Mouse (Mus musculus) frontal cortex, postnatal 10 days (tissue): ENCODE data around the gene Mrpl42.
A peak's percentile ranks its signal among the peaks of the same experiment; 100 is the strongest.

Experiments
- DNase-seq, 2 experiments: peaks; one replicate each; pipeline ENCODE4 v3.0.0; 2022; ENCODE audit warnings: low spot score in 2 of 2, mixed read lengths in 1 of 2

The Mrpl42 gene

GRCm38 (mm10) chr10:95515293-95515931 is 13.7 kb upstream of the Mrpl42 start:
- peak; percentile 28 to 55 for DNase-seq

- peak; percentile 98 for DNase-seq
These were observed 13.0 kb upstream of the Mrpl42 start, which contains the start of gene Ube2n for GRCm38 (mm10) chr10:95514656-95515292. Gene Ube2n (plus strand): TSS chr10:95515145.

GRCm38 (mm10) chr10:95513768-95514556 is 12.2 kb upstream of the Mrpl42 start:
- no peak for DNase-seq

DNA sequence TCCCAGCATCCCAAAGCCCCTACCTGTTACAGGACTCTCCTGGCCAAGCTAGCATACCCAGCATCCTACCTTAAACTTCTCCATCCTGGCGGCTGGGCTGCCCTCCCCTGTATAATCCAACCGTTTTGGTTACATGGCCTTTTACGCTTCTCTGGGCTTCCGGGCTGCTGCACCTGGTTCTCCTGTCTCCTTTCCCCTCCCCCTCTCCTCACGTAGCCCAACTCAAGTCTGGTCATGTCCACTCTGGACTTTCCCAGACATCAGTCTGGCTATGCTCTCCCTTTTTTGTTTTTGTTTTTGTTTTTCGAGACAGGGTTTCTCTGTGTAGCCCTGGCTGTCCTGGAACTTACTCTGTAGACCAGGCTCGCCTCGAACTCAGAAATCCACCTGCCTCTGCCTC is 10.9 kb upstream of the Mrpl42 start:
- DNase-seq, result no peak

DNA sequence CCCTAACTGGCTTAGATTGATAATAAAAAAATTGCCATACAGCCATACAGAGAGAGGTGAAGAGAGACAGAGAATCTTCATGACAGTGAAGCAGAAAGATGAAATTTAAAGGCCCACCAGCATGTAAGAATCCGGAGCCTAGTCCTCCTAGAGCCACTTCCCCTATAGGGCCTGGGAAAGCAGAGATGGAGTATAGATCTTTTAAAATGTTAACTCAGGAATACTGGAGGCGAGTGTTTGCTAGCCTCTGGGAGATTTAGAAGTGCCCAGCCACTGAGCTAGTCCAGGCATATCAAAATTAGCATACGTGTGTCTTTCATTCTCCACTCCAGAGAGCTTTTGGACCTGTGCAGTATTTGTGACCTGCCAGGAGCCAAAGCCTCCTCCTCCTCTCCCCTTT is 7.5 kb upstream of the Mrpl42 start:
- DNase-seq, result no peak

- no peak for DNase-seq
These were observed 7.1 kb upstream of the Mrpl42 start for GRCm38 (mm10) chr10:95508793-95509192.

- no peak for DNase-seq
These were observed 6.4 kb upstream of the Mrpl42 start for GRCm38 (mm10) chr10:95508126-95508525.

- no peak for DNase-seq
These were observed 2.6 kb upstream of the Mrpl42 start for GRCm38 (mm10) chr10:95504341-95504740.

- DNase-seq, result no peak
These were observed 1.9 kb upstream of the Mrpl42 start for GRCm38 (mm10) chr10:95503443-95504235.

- no peak for DNase-seq
These were observed 707 bp downstream of the Mrpl42 start for GRCm38 (mm10) chr10:95501033-95501432.

- DNase-seq, result no peak
These were observed 7.5 kb downstream of the Mrpl42 start for GRCm38 (mm10) chr10:95494268-95494667.

DNA sequence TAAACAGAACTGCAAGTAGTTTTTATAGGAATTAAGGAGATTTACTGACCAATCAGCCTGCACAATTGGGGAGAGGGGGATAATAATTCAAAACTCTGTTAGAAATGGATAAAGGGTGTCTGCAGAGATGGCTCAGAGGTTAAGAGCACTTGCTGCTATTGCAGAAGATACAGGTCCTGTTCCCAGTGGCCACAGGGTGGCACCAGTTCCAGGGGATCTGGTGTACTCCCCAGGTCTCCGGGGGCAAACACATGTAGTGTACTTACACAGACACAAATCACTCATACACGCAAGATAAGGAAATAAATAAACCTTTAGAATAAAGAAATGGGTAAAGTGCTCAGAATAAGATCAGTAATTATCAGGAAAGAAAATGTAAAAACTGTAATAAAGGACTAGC is 12.1 kb downstream of the Mrpl42 start:
- DNase-seq, result no peak

DNA sequence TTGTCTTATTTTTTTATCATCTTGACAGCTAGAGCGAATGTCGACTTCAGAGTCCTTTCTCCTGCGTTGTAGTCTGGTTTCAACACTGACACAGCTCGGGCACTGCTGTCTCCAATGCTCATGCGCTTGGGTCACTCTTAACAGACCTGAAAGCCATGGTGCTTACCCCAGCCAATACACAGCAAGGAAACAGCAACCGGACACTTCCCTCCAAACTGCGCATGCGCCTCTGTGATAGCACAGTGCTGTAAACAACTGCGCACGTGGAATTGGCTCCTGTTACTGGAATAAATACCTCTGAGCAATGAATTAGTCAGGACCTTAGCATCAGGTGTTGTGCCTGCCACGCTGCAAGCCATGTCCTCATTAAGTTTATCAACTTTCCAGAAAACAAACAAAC is 24.2 kb downstream of the Mrpl42 start:
- no peak for DNase-seq

GRCm38 (mm10) chr10:95475923-95476322 is 25.8 kb downstream of the Mrpl42 start:
- peak; percentile 38 to 79 for DNase-seq

DNA sequence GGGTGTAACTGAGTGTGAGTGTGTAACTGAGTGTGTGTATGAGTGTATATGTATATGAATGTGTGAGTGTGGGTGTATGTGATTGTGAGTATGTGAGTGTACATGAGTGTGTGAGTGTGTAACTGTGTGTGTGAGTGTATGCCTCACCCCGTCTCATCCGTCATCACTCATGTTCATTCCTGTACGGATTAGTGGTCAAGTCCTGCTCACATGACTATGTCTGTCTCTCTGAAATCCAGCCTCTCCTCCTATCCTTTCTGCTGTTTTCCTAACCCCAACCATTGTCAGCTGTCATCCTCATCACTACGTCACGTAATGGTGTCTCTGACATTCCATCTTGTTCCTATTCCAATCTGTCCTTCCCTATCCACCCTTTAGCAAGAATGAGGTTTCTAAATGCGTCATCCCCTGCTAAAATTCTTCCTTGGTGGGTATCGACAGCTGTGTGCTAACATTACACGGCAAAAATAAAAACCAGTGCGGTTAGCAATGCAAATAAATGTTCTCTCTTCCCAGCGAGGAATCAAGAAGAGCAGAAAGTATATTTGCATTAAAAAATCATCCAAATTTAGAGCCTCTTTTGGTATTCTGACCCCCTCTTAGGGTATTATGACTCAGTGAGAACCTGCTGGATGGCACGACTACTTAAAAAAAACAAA is 29.7 kb downstream of the Mrpl42 start:
- DNase-seq, result no peak

- DNase-seq, result no peak
These were observed 30.6 kb downstream of the Mrpl42 start for GRCm38 (mm10) chr10:95471186-95471585.

GRCm38 (mm10) chr10:95468894-95469293 is 32.8 kb downstream of the Mrpl42 start:
- DNase-seq, result no peak

DNA sequence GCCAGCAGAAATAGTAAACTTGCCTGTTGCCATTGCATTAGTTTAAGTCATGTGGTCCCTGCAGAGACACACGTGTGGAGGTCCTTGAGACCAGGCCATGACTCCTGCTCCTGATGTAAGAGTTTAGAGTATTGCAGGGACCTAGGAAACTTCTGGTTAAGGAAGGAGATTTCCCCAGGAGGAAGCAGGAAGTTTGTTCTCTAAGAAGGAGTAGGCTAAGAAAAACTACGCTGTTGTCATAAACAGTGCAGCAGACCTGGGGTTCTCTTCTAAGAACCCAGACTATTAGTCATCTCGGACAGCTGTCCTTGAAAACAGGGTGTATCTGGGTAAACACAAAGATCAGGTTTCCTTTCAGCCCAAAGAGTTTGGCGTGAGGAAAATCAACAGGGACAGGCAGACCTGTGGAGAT is 36.2 kb downstream of the Mrpl42 start:
- no peak for DNase-seq

DNA sequence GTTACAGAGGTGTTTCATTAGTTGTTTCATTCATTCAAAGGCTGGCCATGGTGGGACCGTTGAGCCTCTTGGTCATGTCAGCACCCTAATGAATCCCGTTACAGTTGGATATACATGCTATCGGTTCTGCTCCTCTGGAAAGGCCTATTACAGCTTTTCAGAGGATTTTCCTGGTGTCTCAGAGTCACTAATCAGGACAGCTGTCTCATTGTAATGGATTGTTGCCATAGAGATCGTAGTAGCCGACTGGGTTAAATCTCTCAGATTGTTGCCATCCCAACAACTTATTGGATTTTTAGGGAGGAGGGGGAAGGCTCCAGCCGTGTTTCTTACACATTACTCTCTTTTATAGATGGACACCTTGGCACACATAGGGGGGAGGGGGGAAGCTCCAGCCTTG is 37.2 kb downstream of the Mrpl42 start:
- DNase-seq, result no peak

DNA sequence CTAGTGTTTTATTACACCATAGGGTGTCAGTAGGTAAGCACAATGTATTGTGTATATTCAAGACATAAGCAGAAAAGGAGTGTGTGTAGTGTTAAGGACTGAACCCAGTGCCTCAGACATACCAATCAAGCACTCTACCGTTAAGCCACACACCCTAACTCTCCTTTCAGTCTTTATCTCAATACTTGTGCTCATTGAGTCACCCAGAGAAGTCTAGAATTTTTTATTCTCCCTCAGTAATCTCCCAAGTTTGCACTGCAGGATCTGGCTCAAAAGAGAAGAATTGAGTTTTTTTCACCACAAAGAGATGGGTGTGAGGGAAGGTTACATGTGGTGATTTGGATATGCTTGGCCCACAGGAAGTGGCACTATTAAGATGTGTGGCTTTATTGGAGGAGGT is 39.5 kb downstream of the Mrpl42 start:
- DNase-seq, result no peak

DNA sequence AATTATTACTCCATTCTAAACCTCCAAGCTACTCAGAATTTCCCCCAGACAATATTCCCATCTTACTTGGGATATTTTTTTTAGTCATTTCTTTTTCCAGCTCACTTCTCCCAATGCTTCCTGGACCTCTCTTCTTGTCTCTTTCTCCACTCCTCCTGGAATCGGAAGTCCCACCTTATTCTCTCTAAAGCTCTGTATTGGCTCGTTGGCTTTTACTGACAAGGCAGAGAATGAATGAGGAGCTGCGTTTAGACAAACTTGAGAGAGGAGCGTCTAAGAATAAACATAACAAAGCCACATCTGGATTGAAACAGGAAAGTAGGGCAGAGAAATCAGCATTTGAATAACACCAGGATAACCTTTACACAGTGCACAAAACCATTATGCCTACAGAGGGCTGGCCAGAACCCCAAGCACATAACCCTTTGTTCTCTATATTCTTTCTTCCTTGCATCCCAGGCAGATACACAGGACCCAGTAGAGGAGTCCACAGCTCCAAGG is 40.6 kb downstream of the Mrpl42 start:
- DNase-seq, result no peak
